ENCODE assay signal across 16 mouse cellular contexts in the genomic region with DNA sequence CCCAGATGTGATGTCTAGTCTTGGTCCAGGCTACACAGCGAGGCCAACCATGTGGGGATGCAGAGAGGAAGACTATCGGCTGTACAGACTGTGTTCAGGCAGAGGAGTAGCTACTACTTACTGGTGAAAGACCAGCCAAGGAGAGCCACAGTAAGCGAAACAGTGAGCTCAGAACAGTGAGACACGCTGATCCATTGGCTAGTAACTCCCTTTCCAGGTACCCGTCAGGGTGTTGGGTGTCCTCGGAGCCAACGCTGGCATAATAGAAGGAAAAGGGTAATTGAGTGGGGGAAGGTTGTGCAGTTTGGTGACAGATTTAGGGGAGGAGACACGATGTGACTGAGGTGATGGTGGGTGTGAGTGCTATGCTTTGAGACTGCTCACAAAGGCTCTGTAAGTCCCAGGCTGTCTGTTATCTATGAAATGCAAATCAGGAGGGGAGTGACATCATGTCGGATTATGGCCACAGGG. TPM values are rescaled to one million over a fixed set of nuclear protein-coding genes. Genes with fewer than 3 reads are reported as not detected.
DNase-seq lines count a peak whose midpoint lies in the region; ATAC-seq and TF ChIP-seq lines count a peak whose summit lies in the region.
"Had no signal": no experiment of that assay in that cellular context is flagged by ENCODE, and none has a peak within 500 bp of the region (broad histone marks: within the 10 kb centered on the region; RNA-seq: fewer than 3 reads in every experiment).

No protein-coding gene starts in this region.

- DNase-seq in embryo, embryonic 10 days (ENCODE audit: low spot score): peak; percentile 26
- no peak for DNase-seq in embryo, embryonic 11 days
- DNase-seq in brain, embryonic 14.5 days (ENCODE audit: low read depth): peak; percentile 92
- DNase-seq in forebrain, postnatal 0 days: no peak
- no peak for DNase-seq in left cerebral cortex, postnatal 25 days (ENCODE audit: low spot score in 2 of 2)
- DNase-seq in kidney, adult 2 months: no peak
- DNase-seq: adrenal gland, adult 8-10 months; cerebellum, postnatal 25 days; kidney, postnatal 14 days; liver; lung, postnatal 10 days had no signal

- 0 out of 2 replicates have a peak, but pooled peaks have one; percentile 38 for ATAC-seq in forebrain, postnatal 0 days
- peak; percentile 83 for ATAC-seq in midbrain, embryonic 13.5 days
- no peak; the same call in 1 of the 2 replicates for ATAC-seq in heart, embryonic 11.5 days (replicated peaks; ENCODE audit: insufficient number of reproducible peaks, low FRiP score, low TSS enrichment)

- H3K9me3 ChIP-seq in forebrain, postnatal 0 days (ENCODE audit: low read length): no peaks in the 10 kb centered on the region
- H3K9me3 ChIP-seq in midbrain, embryonic 13.5 days: no peaks in the 10 kb centered on the region
- H3K9me3 ChIP-seq in heart, embryonic 11.5 days (replicated peaks; ENCODE audit: control insufficient read depth, low read length): no peaks in the 10 kb centered on the region
- H3K9me3 ChIP-seq: heart, embryonic 13.5 days had no signal

- WGBS in forebrain, postnatal 0 days: 30% methylated on average over 9 of the region's 9 CpGs
- WGBS in midbrain, embryonic 13.5 days: 33% methylated on average over 9 of the region's 9 CpGs
- 50% methylated on average over 9 of the region's 9 CpGs for WGBS in heart, embryonic 11.5 days (ENCODE audit: insufficient replicate concordance)
- WGBS in kidney, adult 2 months: 49% methylated on average over 9 of the region's 9 CpGs

- no peaks in the 10 kb centered on the region for H3K4me1 ChIP-seq in forebrain, postnatal 0 days (ENCODE audit: insufficient read depth)
- peaks cover 47% of the 10 kb centered on the region for H3K4me1 ChIP-seq in midbrain, embryonic 13.5 days (replicated peaks)
- peaks cover 2% of the 10 kb centered on the region; the same call in 1 of the 2 replicates for H3K4me1 ChIP-seq in heart, embryonic 11.5 days (ENCODE audit: control insufficient read depth, insufficient read depth, low read length)
- H3K4me1 ChIP-seq in kidney, adult 2 months (ENCODE audit: control insufficient read depth, insufficient read depth, low read length): no peaks in the 10 kb centered on the region

- no peak overlapping the region for H3K27ac ChIP-seq in forebrain, postnatal 0 days (ENCODE audit: low read depth, low read length)
- H3K27ac ChIP-seq in midbrain, embryonic 13.5 days: peak overlapping the region; percentile 84
- no peak overlapping the region for H3K27ac ChIP-seq in heart, embryonic 11.5 days (ENCODE audit: low read depth, low read length)
- H3K27ac ChIP-seq in kidney, adult 2 months (ENCODE audit: insufficient read depth, low read depth, low read length): no peak overlapping the region
- H3K27ac ChIP-seq: heart, embryonic 13.5 days had no signal

- no peaks in the 10 kb centered on the region for H3K36me3 ChIP-seq in forebrain, postnatal 0 days (ENCODE audit: insufficient read depth)
- H3K36me3 ChIP-seq in midbrain, embryonic 13.5 days: no peaks in the 10 kb centered on the region
- no peaks in the 10 kb centered on the region for H3K36me3 ChIP-seq in heart, embryonic 11.5 days (ENCODE audit: control insufficient read depth, insufficient read depth, low read length)
- no peaks in the 10 kb centered on the region for H3K36me3 ChIP-seq in kidney, adult 2 months (ENCODE audit: control insufficient read depth, insufficient read depth, low read length)
- H3K36me3 ChIP-seq: heart, embryonic 13.5 days had no signal

- H3K4me3 ChIP-seq in forebrain, postnatal 0 days (ENCODE audit: low read depth, low read length): no peak overlapping the region
- no peak overlapping the region for H3K4me3 ChIP-seq in midbrain, embryonic 13.5 days (replicated peaks)
- no peak overlapping the region for H3K4me3 ChIP-seq in heart, embryonic 11.5 days (ENCODE audit: low read depth, low read length)
- H3K4me3 ChIP-seq in kidney, adult 2 months (ENCODE audit: insufficient read depth, low read depth, low read length): no peak overlapping the region
- H3K4me3 ChIP-seq: erythroblast, embryonic 14.5 days; heart, embryonic 13.5 days had no signal

- no peak for TF ChIP-seq POLR2A in brain, embryonic 14.5 days (IDR thresholded peaks at IDR 0.05; ENCODE audit: borderline replicate concordance, extremely low read depth, insufficient read depth, insufficient read length, poor library complexity, severe bottlenecking)
- no peak for TF ChIP-seq POLR2A in kidney, adult 2 months (IDR thresholded peaks at IDR 0.05; ENCODE audit: low read depth, low read length)

- intact Hi-C loops in left cerebral cortex, postnatal 25 days (cut with DNase I): no loop called here

- TF ChIP-seq CTCF in brain, embryonic 14.5 days (IDR thresholded peaks at IDR 0.05; ENCODE audit: borderline replicate concordance, extremely low read depth, insufficient read depth, insufficient read length): no peak
- no peak for TF ChIP-seq CTCF in forebrain, postnatal 0 days (IDR thresholded peaks at IDR 0.05; ENCODE audit: low read depth)
- no peak for TF ChIP-seq CTCF in kidney, adult 2 months (conservative IDR thresholded peaks at IDR 0.05; ENCODE audit: insufficient read depth, insufficient read length, low read depth, low read length)

- H3K27me3 ChIP-seq in forebrain, postnatal 0 days (ENCODE audit: insufficient read depth, low read length): no peaks in the 10 kb centered on the region; the same call in 1 of the 2 replicates
- no peaks in the 10 kb centered on the region; the same call in 1 of the 2 replicates for H3K27me3 ChIP-seq in midbrain, embryonic 13.5 days
- no peaks in the 10 kb centered on the region; the same call in 1 of the 2 replicates for H3K27me3 ChIP-seq in heart, embryonic 11.5 days (ENCODE audit: control insufficient read depth, insufficient read depth, low read length)
- peaks cover 3% of the 10 kb centered on the region for H3K27me3 ChIP-seq in kidney, adult 2 months (replicated peaks; ENCODE audit: control insufficient read depth, insufficient read depth, low read length)

- no peak overlapping the region for H3K4me2 ChIP-seq in forebrain, postnatal 0 days (ENCODE audit: low read depth)
- H3K4me2 ChIP-seq in midbrain, embryonic 13.5 days (replicated peaks): no peak overlapping the region
- H3K4me2 ChIP-seq in heart, embryonic 11.5 days: no peak overlapping the region
- H3K4me2 ChIP-seq: heart, embryonic 13.5 days had no signal

- H3K9ac ChIP-seq in forebrain, postnatal 0 days: no peak overlapping the region
- no peak overlapping the region for H3K9ac ChIP-seq in midbrain, embryonic 13.5 days (replicated peaks)
- H3K9ac ChIP-seq in heart, embryonic 11.5 days (ENCODE audit: low read depth, low read length): no peak overlapping the region
- H3K9ac ChIP-seq: heart, embryonic 13.5 days had no signal

RNA-seq across cellular contexts. Expression of gene Nhlh2, which starts 15.1 kb away (rescaled TPM):
- 32.5 and 40.8 TPM in 2 replicates for polyA plus RNA-seq in brain, embryonic 14.5 days (2012; rRNA removed)
- total RNA-seq in forebrain, postnatal 0 days (2014; rRNA removed): 8.6 and 19.0 TPM in 2 replicates
- polyA plus RNA-seq in forebrain, postnatal 0 days (2015; fragmentation: Nextera tagmentation; extraction: Ambion mirVana): 7.0 and 14.6 TPM in 2 replicates
- polyA plus RNA-seq in midbrain, embryonic 13.5 days (2015; fragmentation: Nextera tagmentation; extraction: Ambion mirVana): 86.9 and 98.1 TPM in 2 replicates
- 0.06 and 0.25 TPM in 2 replicates for polyA plus RNA-seq in heart, embryonic 11.5 days (2014; fragmentation: Nextera tagmentation; extraction: Ambion mirVana)
- under 1 TPM; 0.18 to 0.27 TPM for total RNA-seq in left cerebral cortex, postnatal 25 days (2021)
- polyA plus RNA-seq in kidney, adult 2 months (2012; rRNA removed): not detected in 2 replicates
- total RNA-seq: adrenal gland, adult 8-10 months; gastrocnemius, adult 8-10 months had no signal
- polyA plus RNA-seq: erythroblast, embryonic 14.5 days; heart, embryonic 13.5 days had no signal

Comparison
In these comparisons a context has a peak if more than half of its experiments do, and no peak if none do; other contexts are left out.
1. DNase-seq: peak in embryo, embryonic 10 days (single experiment) and brain, embryonic 14.5 days (single experiment); none in embryo, embryonic 11 days (single experiment), forebrain, postnatal 0 days (single experiment), left cerebral cortex, postnatal 25 days (0 of 2) and kidney, adult 2 months (single experiment).